Mouse (Mus musculus): Measurements from ENCODE around the gene 2010111I01Rik.

2010111I01Rik gene

GRCm38 (mm10) chr13:63031244-63031643, 66.6 kb downstream of the 2010111I01Rik start:
- no peak for DNase-seq (ENCODE audit: low spot score)

- no peak for DNase-seq (ENCODE audit: low spot score)
These were observed 67.7 kb downstream of the 2010111I01Rik start for GRCm38 (mm10) chr13:63032304-63032830.

DNA sequence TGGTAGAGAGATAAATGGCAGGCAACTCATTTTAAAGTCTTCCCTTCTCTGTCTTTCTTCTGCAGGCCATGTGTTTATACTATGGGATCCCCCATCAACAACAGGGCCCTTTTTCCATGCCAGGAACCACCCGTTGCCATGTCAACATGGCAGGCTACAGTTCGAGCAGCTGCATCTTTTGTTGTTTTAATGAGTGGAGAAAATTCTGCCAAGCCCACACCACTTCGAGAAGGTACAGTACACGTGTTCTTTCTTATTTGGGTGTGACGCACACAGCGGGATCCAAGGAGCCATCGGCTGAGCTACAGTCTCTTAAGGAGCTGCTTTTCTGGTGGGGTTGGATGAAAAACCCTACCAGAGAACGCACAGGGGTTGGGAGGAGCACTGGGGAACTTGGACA, 68.3 kb downstream of the 2010111I01Rik start:
- DNase-seq (ENCODE audit: low spot score): no peak

- DNase-seq (ENCODE audit: low spot score): no peak
These were observed 68.7 kb downstream of the 2010111I01Rik start for GRCm38 (mm10) chr13:63033364-63033763.

DNA sequence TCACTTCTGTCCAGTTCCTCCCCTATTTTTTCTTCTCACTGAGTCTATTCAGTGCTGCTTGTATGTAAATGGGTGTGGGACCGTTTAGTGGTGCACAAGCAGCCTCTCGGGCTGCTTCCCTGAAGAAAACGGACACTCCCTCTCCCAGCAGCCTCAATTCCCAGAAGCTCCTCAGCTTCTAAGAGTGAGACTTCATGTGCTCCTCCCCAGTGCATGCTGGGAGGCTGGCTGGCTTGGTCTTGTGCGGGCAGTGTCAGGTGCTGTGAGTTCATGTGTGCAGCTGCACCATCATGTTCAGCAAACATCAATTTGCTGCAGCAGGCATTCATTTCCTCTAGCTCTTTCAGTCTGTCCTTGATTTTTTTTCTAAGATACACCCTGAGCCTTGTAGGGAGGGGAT, 70.0 kb downstream of the 2010111I01Rik start:
- no peak for DNase-seq (ENCODE audit: low spot score)

- no peak for DNase-seq (ENCODE audit: low spot score)
These were observed 73.2 kb downstream of the 2010111I01Rik start for GRCm38 (mm10) chr13:63037906-63038305.

GRCm38 (mm10) chr13:63038415-63038814, 73.7 kb downstream of the 2010111I01Rik start:
- no peak for DNase-seq (ENCODE audit: low spot score)

DNA sequence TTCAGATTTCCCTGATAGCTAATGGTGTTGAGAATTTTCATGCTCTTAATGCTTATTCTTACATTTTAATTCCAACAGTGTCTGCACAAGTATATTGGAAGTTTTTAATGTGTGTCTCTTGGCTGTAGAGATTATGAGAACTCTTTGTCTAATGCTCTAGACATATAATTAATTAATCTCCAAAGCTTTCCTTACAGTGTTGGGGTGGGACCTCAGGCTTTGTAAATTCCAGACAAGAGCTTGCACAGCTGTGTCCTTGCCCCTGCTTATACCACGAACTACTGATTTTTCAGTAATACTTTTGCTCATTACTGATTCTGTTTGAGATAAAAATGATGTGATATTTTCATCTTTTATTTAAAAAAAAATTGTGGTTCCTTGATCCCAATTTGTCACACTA, 74.2 kb downstream of the 2010111I01Rik start:
- DNase-seq (ENCODE audit: low spot score): no peak

GRCm38 (mm10) chr13:63039326-63039725, 74.6 kb downstream of the 2010111I01Rik start:
- no peak for DNase-seq (ENCODE audit: low spot score)

DNA sequence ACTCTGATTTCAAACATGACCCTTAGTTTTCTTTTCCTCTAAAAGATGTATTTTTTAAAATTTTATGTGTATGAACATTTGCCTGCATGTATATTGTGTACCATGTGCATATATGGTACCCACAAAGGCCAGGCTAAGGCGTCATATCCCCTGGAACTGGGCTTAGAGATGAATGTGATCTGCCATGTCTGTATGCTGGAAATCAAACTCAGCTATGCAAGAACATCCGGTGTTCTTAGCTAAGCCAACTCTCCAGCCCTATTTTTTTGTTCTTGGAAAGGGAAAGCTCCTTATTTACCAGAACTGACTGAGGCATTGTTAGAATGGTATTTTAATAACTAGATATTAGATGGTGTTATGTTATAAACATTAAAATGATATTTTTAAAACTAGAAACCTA, 75.2 kb downstream of the 2010111I01Rik start:
- DNase-seq (ENCODE audit: low spot score): no peak

DNA sequence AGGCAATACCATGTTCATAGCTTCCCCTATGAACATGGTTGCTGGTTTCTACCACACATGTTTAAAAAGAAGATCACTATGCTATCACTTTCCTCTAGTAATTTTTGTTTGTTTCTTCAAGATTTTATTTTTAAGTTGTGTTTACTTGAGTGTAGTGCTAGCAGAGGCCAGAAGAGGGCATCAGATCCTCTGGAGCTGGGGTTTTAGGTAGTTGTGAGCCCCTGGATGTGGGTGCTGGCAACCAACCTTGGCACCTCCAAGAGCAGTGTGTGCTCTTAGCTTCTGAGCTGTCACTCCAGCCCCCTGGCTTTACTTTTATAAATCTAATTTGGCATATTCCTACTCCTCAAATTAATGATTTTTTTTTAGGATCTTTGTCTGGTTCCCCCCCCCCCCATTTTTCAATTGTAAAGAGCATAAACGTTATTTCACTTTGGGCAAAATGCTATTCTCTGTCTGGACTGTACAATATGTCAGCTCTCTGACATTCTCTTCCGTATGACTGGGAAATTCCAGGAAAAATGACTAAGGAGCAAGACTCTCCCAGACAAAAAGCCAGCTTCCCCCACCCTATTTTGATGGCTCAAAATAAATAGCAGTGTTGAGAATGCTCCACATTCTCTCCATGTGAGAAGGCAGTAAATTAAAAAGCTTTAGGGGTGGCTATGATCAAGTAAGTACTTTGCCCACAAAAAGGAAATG, 81.0 kb downstream of the 2010111I01Rik start:
- DNase-seq (ENCODE audit: low spot score): no peak

DNA sequence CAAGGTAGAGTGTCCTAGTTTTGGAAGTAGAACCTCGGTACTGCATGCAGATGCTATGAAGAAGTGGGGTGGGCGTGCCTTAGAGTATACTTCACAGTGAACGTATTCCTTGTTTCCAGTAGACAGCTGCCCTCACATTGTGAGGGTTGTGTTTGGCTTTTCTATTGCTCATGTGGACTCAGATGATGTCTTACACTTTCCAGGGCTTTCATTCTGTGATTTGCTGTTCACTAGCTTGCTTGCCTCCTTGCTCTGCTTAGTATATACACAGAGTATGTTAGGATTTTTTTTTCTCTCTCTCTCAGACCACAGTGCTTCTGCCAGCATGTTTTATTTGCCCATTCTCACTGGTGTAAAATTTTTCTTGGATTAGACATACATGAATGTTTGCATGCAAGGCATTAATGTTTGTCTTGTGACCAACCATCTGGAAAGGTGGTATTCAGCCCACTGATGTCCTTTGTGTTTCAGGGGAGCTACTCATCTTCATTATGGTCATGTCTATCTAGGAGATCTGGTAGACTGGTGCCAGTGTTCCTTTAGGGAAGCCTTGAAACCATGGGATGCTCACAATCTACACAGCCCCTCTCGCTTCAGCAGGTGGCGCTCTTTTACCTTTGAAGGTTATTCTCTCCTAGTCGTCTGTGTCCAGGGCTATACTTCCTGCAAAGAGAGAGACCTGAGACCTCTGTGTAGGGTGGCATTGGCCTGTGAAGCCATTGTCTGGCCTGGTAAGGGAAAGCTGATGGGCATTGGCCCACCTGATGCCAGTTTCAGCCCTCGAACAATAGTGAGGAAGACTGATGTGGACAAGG, 81.7 kb downstream of the 2010111I01Rik start:
- DNase-seq (ENCODE audit: low spot score): no peak

- no peak for DNase-seq (ENCODE audit: low spot score)
These were observed 99.0 kb downstream of the 2010111I01Rik start for GRCm38 (mm10) chr13:63063706-63064105.

DNA sequence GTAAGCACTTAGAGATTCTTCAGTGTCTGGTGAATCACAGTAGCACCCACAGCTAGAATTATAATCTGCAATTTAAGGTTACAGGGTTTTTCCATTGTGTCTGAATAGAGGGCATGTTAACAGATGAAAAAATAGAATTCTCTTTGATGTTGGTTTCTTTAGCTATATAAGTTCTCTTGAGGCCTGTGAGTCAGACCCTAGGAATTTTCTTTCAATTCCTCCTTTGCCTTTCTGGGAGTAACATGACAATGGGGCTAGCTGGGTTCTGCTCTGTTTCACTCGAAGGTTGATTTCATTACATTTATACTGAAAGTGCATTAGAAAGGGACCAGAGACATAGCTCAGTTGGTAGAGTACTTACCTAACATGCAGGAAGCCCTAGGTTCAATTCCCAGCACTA, 101.9 kb downstream of the 2010111I01Rik start:
- no peak for DNase-seq (ENCODE audit: low spot score)

DNA sequence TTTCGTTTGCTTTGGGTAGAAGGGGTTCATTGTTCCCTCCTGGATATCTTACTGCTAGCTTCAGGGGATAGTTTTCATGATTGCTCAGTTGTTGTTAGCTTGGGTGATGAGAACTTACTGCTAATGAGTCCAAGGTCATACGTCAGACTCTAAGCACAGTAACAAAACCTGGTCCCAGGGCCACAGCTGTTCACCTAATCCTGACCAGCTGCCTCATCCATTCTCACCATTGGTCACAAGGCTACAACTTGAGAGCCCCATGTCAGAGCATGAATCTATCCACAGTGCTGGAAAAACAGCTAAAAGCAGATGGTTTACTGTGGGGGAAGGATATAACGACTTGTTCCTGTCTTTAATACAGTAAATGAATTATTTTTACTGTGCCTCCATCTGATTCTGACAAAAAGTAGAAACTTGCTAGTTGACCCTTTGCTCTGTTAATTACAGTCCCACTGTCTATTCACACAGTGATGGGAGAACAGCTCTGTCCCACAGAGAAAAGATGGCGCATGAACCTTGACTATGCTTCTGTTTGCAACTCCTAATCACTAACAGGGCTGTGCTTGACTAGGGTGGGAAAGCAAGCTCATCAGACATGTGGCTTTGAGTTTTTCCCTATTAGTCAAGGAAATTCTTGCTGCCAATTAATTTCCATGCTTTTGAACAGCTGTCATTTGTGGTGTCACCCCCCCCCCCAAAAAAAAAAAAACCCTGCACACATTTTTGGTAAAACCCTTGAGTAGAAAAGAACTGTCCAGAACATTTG, 103.9 kb downstream of the 2010111I01Rik start:
- no peak for DNase-seq (ENCODE audit: low spot score)

DNA sequence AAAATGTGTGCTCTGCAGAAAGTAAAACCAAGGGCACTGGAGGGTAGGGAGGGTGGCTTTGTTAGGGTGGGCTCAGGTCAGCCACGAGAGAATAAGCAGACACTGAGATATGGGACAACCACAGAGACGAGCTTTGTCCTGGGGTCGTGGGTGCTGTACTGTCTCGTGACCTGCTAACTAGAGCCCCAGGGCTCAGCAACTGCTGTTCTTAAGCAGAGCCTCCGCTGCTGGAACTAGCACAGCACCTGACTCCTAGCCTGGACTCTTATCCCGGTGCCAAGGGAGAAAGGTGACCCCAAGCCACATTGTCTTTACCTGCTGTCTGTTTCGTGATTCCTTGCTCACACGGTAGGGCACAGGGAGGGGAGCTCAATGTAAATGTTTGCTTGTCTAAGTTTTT, 107.2 kb downstream of the 2010111I01Rik start:
- no peak for DNase-seq (ENCODE audit: low spot score)

DNA sequence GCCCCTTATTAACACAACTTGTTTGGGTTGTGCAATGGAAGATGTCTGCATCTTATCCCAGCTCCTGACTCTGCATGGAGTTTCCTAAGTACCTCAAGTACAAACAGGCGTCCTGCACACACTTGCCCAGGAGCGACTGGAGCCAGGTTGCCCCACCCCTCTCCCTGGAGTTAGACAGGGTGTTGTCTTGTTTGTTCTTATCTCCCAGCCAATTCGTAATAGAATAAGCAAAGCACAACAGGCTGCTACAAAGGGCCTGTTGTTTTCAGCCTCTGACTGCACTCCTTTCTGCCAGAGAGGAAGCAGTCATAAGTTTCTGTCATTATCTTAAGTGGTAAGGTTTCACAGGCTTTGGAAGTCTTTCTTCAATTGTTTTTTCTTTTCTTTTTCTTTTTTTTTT, 107.7 kb downstream of the 2010111I01Rik start:
- no peak for DNase-seq (ENCODE audit: low spot score)

GRCm38 (mm10) chr13:63073911-63074675, 109.4 kb downstream of the 2010111I01Rik start:
- DNase-seq (ENCODE audit: low spot score): no peak

GRCm38 (mm10) chr13:63074676-63074991, 109.9 kb downstream of the 2010111I01Rik start:
- DNase-seq (ENCODE audit: low spot score): no peak

DNA sequence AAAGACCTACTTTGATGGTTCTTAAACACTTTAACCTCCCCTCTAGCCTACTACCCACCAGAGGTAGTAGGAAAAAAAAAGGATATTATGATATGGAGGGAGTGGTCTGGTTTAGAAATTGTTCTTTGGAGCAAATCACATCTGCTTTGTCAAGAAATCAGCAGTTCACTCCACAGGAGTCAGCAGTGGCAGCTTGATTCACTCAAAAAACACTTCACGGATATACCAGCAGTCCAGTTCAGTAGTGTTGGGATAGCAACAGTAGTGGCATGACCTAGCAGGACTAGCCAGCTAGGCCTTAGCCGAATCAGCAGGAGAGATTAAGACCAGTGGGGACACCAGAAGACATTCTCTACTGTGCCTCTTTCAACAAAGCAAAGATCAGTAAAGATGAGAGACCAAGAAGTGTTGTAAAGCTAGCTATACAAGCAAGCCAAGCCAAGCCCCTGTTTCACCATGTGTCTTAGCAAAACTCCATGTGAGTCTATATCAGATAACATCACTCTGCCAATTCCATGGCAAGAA, 110.7 kb downstream of the 2010111I01Rik start:
- no peak for DNase-seq (ENCODE audit: low spot score)

- no peak for DNase-seq (ENCODE audit: low spot score)
These were observed 115.5 kb downstream of the 2010111I01Rik start for GRCm38 (mm10) chr13:63080191-63080590.

- no peak for DNase-seq (ENCODE audit: low spot score)
These were observed 116.1 kb downstream of the 2010111I01Rik start for GRCm38 (mm10) chr13:63080823-63081222.

Data from urinary bladder, postnatal 10 days (tissue).